Mouse (Mus musculus) effector memory CD4-positive, alpha-beta T cell, adult 5 months (primary cell): Measurements from ENCODE around the gene Gm21586. TPM values are rescaled to one million over a fixed set of nuclear protein-coding genes. Genes with fewer than 3 reads are reported as not detected.

Source experiments
- polyA plus RNA-seq: library from polyadenylated mRNA; unstranded; fragments of 100-300 nt; shearing (Covaris generic); gene quantifications from one replicate; pipeline ENCODE4 v1.2.1, GENCODE M21; 2017

Gene Gm21586
- polyA plus RNA-seq, result not detected

GRCm38 (mm10) chr4:42439078-42439477 lies at the start of gene Gm21586:
Gene Gm21586, plus strand, starts transcription at chr4:42439378.

GRCm38 (mm10) chr4:42466452-42466851 lies 27.3 kb downstream of the Gm21586 start, which contains the start of gene Gm2163:
Gene Gm2163, plus strand, starts transcription at chr4:42466752.

Other genes with a start within 250 kb of the Gm21586 start
- gene Gm10600, start 198.7 kb upstream of the Gm21586 start, polyA plus RNA-seq, result not detected
- not detected for gene Ccl21b, start 183.6 kb upstream of the Gm21586 start, polyA plus RNA-seq
- gene Gm21953, start 145.1 kb upstream of the Gm21586 start, polyA plus RNA-seq, result not detected
- not detected for gene Fam205a3, start 121.0 kb upstream of the Gm21586 start, polyA plus RNA-seq
- not detected for gene Gm2163, start 27.4 kb downstream of the Gm21586 start, polyA plus RNA-seq
- gene Fam205a2, start 88.8 kb downstream of the Gm21586 start, polyA plus RNA-seq, result not detected
- gene Gm10591, start 172.8 kb downstream of the Gm21586 start, polyA plus RNA-seq, result not detected
- gene Gm2564, start 190.3 kb downstream of the Gm21586 start, polyA plus RNA-seq, result not detected
- gene Ccl27b, start 215.9 kb downstream of the Gm21586 start, polyA plus RNA-seq, result not detected
- gene Il11ra2, start 222.5 kb downstream of the Gm21586 start, polyA plus RNA-seq, result not detected